Mouse (Mus musculus) megakaryocyte, embryonic 14.5 days (primary cell): ENCODE measurements around the gene Ifi202b. TPM values are rescaled to one million over a fixed set of nuclear protein-coding genes. Genes with fewer than 3 reads are reported as not detected.
"Not testable (repeated sequence)": the region's sequence is repeated elsewhere in the genome, so short reads cannot be mapped to it uniquely, and the experiment has no call there.

Experiments
- H3K27me3 ChIP-seq: replicated peaks from 2 replicates; pipeline ENCODE3; 2012; ENCODE audit warnings: inconsistent platforms
- H3K36me3 ChIP-seq: replicated peaks from 2 replicates; pipeline ENCODE3; 2012; ENCODE audit warnings: low read length, inconsistent platforms, mixed read lengths
- H3K4me1 ChIP-seq: 2 replicates; pipeline ENCODE4 v1.6.1; 2012; ENCODE audit warnings: inconsistent platforms
- H3K4me3 ChIP-seq: replicated peaks from 2 replicates; pipeline ENCODE3; 2012; ENCODE audit warnings: moderate library complexity, mild to moderate bottlenecking, inconsistent platforms
- H3K9me3 ChIP-seq: 2 replicates; pipeline ENCODE4 v1.6.1; 2012; ENCODE audit warnings: inconsistent platforms
- FLI1 ChIP-seq: IDR thresholded peaks from 2 replicates; pipeline ENCODE4 v1.6.1; 2012; ENCODE audit warnings: low read length, inconsistent platforms, mixed read lengths
- GATA1 ChIP-seq: IDR thresholded peaks from 3 replicates; pipeline ENCODE4 v1.6.1; 2012; ENCODE audit warnings: mixed read lengths, low read length, inconsistent platforms, borderline replicate concordance
- polyA plus RNA-seq: library from polyadenylated mRNA; stranded (reverse); fragments of >175 nt; gene quantifications from 2 replicates; pipeline ENCODE4 v1.2.3, GENCODE M21; 2012; ENCODE audit warnings: low replicate concordance; ENCODE audit not compliant: insufficient read depth

Gene Ifi202b
- polyA plus RNA-seq = 0.16 TPM in 1 of 2 replicates, not detected in the other

DNA sequence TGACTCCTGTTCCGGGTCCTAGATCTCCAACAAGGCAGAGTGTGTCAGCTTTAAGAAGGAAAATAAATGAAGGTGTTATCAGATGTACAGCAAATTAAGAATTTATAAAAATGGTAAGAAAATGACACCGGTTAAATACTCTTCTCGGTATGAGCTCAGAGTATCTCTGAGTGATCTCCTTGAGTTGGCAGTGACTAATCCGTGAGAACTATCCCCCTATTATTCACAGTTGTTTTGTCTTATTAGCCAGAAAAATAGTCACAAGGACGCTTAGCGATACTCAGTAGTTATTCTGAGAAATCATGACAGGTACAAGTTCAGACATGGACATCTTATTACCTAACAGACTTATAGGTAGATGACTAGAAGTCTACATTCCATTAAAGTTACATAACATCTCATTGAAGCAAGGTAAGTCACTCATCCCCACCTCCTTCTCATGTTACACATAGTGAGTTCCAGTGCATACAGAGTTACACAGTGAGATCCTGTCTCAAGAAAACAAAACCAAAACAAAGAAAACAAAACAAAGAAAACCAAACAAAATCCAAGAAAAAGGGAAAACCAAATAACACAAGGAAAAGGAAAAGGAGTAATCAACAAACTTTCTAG lies at the start of gene Ifi202b:
TSS of gene Ifi202b (minus strand) at position 51 of the 612 bp plus-strand sequence.
- H3K4me1 ChIP-seq, H3K4me3 ChIP-seq, H3K36me3 ChIP-seq, H3K27me3 ChIP-seq, H3K9me3 ChIP-seq: not testable (repeated sequence)

DNA sequence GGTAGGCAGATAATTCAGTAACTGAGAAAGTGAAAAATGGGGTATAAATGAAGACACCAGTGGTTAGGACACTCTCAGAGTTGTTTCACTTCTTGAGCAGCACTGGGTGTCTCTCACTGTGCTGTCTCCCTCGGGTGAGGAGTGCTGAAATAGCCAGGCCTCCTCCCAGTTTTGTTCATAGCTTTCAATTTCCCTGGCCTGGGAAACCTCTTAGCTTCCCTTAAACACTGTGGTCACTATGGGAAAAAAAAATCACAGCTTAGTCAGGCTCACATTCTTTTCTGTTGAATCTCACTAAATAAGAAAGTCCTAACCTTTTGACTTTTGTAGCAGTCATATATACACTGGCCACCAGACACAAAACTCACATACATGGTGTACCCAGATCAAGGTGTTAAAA lies 49.2 kb upstream of the Ifi202b start, which contains the start of gene Ifi205:
TSS of gene Ifi205 (minus strand) at position 113 of the 400 bp plus-strand sequence.
- Histone ChIP-seq H3K9me3 (no peaks in the 10 kb centered on the region), H3K27me3 (no peaks in the 10 kb centered on the region), H3K4me3 (no peak within 1 kb of the TSS), H3K36me3 (no peaks in the 10 kb centered on the region), H3K4me1 (no peaks in the 10 kb centered on the region)
- TF ChIP-seq FLI1 (no peak), GATA1 (no peak)

DNA sequence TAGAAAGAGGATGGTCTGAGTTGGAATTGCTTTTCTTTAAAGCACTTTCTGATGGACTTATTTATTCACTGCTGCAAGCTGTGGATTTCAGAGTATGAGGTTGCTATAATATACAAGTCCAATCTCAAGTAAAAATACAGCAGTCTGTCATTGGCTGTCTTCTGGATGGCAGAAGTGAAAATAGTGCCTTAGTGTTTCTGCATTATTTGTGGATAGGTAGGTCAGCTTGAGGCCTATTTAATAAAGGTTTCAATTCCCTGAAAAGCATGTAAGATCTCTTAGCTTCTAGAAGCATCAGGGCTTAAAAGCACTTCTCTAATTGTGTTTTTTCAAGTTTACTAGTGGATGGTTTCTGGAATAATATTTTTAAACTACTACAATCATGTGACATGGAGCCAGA lies 24.5 kb upstream of the Ifi202b start:
- not testable (repeated sequence) for H3K36me3 ChIP-seq, H3K4me3 ChIP-seq, H3K4me1 ChIP-seq, H3K9me3 ChIP-seq, H3K27me3 ChIP-seq

DNA sequence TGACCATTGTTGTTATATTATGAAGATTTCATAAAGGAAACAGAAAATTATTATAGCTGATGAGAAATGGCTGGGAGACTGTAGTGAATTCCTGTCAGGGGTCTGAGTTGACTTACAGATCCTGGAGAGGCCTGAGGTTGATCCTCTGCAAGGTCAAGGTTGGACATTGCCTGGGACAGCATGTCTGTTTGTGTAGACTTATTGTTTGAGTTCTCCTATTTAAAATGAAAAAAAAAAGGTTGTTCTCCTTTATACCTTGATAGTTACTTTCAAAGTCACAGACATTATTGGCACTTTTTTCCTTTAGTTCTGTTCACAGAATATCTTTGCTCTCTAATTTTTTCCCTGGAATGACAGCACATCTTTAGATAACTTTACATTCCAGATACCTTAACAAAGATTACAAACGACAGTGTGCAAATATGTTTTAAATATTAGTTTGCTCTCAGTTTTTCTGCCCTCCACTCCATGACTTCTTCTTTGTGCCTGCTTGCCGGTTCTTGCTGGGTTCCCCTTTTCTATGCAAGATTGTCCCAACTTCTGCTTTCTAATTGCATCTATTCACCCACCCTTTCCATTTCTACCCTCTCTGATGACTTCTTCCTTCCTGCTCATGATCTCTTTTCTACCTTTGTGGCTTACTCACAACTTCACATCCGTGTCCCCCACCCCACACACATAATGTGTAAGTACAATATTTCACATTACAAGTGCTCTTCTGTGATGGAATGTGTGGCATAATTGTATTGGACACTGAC lies 22.0 kb upstream of the Ifi202b start:
- not testable (repeated sequence) for H3K4me1 ChIP-seq, H3K9me3 ChIP-seq, H3K36me3 ChIP-seq, H3K27me3 ChIP-seq, H3K4me3 ChIP-seq

DNA sequence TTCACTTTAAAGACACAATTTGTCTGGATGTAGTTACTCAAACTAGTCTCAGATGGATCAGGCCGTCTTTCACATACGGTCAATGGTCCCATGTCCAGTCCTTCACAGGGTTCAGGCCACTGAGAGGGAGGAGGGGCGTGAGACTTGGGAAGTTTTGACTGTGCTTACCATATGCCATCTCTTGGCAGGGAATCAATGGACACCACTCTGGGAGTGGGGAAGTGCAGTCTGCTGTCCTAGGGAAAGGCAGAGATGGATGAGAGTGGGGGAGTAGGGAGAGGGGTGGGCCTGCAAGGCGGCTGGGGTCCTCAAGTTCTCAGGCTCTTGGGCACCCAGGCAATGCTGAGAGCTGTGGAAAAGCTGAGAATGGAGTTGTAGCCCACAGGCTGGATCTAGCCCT lies 12.5 kb upstream of the Ifi202b start:
- H3K27me3 ChIP-seq = no peaks in the 10 kb centered on the region
- H3K4me1 ChIP-seq = no peaks in the 10 kb centered on the region
- H3K9me3 ChIP-seq = no peaks in the 10 kb centered on the region
- no peaks in the 10 kb centered on the region for H3K36me3 ChIP-seq
- TF ChIP-seq FLI1 (no peak), GATA1 (no peak)
- H3K4me3 ChIP-seq = no peak overlapping the region

DNA sequence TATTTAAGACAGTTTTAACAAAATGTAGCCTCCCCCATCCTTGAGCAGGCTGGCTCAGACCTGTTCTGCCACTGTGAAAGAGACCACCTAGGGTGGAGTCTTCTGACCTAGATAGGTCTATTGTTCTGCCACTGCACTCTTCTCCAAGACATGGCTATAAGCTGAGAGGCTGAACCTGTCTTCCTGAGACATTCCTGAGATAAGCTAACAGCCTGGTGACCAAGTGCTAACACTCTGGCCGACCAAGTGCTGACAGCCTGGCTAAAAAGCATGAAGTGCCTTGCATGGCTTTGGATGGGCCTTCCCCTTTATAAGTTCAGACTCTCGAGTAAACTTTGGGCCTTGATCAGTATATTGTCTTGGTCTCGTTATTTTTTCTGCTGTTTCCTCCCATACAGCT lies 1.5 kb downstream of the Ifi202b start:
- not testable (repeated sequence) for H3K4me1 ChIP-seq, H3K27me3 ChIP-seq, H3K9me3 ChIP-seq, H3K36me3 ChIP-seq, H3K4me3 ChIP-seq

DNA sequence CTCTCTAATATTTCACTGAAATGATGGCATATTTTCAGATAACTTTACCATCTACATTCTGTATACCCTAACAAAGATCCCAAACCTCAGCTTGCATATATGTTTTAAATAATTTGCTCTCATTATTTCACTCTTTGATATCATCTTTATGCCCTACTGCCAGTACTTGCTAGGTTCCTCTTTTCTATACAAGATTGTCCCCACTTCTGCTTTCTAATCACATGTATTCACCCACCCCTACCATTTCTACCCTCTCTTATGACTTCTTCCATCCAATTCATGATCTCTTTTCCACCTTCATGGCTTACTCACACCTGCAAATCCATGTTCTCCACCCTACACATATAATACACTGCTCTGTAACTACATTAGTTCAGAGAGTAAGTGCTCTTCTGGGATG lies 4.9 kb downstream of the Ifi202b start:
- Histone ChIP-seq H3K27me3 (no peaks in the 10 kb centered on the region), H3K4me1 (no peaks in the 10 kb centered on the region), H3K9me3 (no peaks in the 10 kb centered on the region), H3K36me3 (no peaks in the 10 kb centered on the region), H3K4me3 (no peak overlapping the region)
- TF ChIP-seq GATA1 (no peak), FLI1 (no peak)

DNA sequence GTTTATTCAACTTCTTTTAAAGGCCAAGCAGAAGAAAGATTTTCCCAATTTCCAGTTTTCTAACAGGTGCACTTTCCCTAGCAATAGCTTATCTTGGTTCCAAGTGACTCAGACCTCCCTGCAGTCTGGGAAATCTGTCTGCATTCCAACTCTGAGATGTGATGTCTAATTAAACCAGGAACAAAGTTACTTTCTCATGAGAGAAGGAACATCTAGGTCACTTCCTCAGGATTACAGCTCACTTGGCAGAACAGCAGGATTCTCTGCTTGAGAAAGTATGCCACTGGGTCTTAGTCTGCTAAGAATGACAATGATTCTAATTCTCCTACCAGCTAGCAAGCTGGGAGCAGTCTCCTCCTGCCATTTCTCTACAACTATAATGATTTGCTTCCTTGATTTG lies 9.4 kb downstream of the Ifi202b start:
- no peaks in the 10 kb centered on the region for H3K9me3 ChIP-seq
- no peaks in the 10 kb centered on the region for H3K27me3 ChIP-seq
- no peak overlapping the region for H3K4me3 ChIP-seq
- no peaks in the 10 kb centered on the region for H3K36me3 ChIP-seq
- no peak for TF ChIP-seq GATA1
- TF ChIP-seq FLI1 = no peak
- no peaks in the 10 kb centered on the region for H3K4me1 ChIP-seq

DNA sequence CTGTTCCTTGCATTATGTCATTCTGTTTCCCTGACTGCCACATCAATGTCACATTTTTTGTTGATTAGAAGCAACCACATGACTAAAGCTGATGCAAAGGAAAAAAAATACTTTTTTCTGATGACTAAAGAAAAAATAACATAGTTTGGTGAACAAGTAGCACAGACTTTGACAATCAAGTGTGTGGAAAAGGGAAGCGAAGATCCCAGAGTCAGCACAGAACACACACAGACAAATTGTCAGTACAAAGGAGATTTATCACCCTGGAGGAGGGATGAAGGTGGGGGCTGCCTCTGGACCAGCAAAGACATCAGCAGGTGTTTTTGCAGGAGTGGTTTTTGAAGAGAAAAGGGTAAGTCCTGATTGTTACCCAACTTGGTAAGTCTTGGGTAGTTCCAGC lies 21.1 kb downstream of the Ifi202b start:
- not testable (repeated sequence) for H3K4me3 ChIP-seq, H3K27me3 ChIP-seq, H3K9me3 ChIP-seq, H3K36me3 ChIP-seq, H3K4me1 ChIP-seq

DNA sequence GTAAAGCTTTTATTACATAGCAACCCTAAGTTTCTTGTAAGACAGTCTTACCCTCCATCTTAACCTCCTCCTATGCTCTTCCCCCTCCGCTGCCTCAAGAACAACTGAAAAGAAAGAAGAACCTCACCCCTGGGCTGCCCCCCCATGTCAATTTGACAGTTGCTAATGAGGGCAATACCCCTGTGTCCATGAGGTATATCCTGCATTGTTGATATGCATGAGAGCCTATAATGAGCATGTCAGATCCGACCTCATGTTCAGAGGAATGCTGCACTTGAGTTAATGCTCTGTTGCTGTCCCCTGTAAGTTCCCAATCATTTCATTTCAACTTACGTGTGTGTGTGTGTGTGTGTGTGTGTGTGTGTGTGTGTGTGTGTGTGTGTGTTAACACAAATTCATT lies 22.5 kb downstream of the Ifi202b start:
- H3K27me3 ChIP-seq, H3K4me1 ChIP-seq, H3K36me3 ChIP-seq, H3K4me3 ChIP-seq, H3K9me3 ChIP-seq: not testable (repeated sequence)

DNA sequence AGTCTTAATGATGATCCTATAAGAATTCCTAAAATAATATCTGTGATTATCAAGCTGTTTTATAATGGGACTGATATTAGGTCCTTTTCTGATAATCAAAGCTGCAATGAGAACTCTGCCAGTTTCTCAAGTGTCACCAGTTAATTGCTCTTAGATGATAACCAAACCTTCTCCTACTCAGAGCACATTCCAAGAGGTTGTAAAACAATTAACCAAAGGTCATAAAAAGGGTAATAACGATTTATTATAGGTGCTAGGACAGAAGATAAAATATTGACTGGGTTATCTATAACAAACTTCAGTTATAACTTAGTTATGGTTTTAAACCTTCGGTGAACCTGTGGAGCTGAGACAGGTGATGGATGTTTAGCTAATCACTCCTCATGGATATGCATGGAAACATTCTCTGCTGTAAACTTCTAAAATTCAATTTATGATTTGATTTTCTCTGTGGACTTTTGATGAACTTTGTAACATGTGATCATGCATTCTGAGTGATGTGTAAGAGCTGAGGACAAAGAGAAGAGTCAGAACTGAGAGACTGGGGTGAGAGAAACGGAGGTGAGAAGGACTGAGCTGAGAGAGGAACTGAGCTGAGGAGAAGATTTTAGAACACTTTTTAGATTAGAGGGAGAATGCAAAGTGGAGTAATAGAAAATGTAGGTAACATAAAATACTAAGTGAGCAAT lies 26.6 kb downstream of the Ifi202b start:
- not testable (repeated sequence) for H3K4me1 ChIP-seq, H3K36me3 ChIP-seq, H3K27me3 ChIP-seq, H3K9me3 ChIP-seq, H3K4me3 ChIP-seq
